Mouse (Mus musculus) brain, embryonic 14.5 days (tissue): ENCODE data around the gene Me3.

Experiments used
- CTCF ChIP-seq: fragments of 200-500 bp; IDR thresholded peaks from 2 replicates; pipeline ENCODE4 v1.5.1; 2012; ENCODE audit warnings: inconsistent platforms, mild to moderate bottlenecking, moderate library complexity, borderline replicate concordance; ENCODE audit not compliant: insufficient read depth, insufficient read length; ENCODE audit errors: extremely low read depth
- POLR2A ChIP-seq: fragments of 200-500 bp; IDR thresholded peaks from 2 replicates; pipeline ENCODE4 v1.6.1; 2012; ENCODE audit warnings: mild to moderate bottlenecking, inconsistent platforms, borderline replicate concordance; ENCODE audit not compliant: poor library complexity, insufficient read depth, insufficient read length, severe bottlenecking; ENCODE audit errors: extremely low read depth

- no peak for TF ChIP-seq CTCF
- TF ChIP-seq POLR2A, result no peak
These were observed 3.2 kb upstream of the Me3 start for GRCm38 (mm10) chr7:89629006-89629405.
